Mouse (Mus musculus) bone marrow macrophage, adult 2 months (primary cell): Measurements from ENCODE around the gene 1700023F06Rik.

Source experiments
- CTCF ChIP-seq: IDR thresholded peaks from 2 replicates; pipeline ENCODE4 v1.5.1; 2012; ENCODE audit warnings: low read depth, mild to moderate bottlenecking, low read length, moderate library complexity
- POLR2A ChIP-seq: IDR thresholded peaks from 2 replicates; pipeline ENCODE4 v1.6.1; 2012; ENCODE audit warnings: mild to moderate bottlenecking, low read depth, low read length, borderline replicate concordance

DNA sequence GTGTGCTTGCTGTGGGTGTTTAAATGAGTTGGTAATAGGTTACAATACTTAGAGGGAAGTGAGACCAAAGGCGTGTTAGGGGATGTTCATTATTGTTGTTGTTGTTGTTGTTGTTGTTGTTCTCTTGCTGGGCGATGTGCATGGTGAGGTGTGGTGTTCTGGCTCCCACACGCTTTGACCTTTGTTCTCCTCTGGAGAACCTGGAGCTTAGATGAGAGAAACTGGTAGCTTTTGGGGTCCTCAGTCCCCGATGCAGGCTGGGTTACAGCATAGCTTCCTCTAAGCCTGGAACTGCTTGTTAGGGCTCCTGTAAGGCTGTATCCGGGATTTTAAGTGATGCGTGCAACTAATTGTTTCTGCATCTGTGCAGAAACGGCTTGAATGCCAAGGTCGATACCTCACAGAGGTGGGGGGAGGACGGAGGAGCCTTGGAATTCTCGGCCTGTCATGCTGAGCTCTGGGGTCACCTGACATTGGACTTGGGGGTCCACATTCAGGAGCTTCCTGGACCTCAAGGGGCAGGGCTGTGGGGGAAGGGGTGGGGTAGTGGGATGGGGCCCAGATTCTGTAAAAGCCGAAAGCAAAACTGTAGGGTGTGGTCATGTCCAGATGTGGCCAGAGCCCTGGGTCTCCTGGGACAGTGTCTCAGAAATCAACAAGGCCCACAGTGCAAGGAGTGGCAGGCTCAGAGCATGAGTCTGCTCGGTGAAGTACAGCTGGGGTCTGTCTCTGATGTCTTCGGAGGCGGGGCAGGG is 32.5 kb downstream of the 1700023F06Rik start:
- no peak for TF ChIP-seq CTCF
- TF ChIP-seq POLR2A, result no peak
